Mouse (Mus musculus): ENCODE measurements around the gene Lmx1b. TPM values are rescaled to one million over a fixed set of nuclear protein-coding genes. Genes with fewer than 3 reads are reported as not detected.

Lmx1b gene
- total and polyA plus RNA-seq, 3 experiments, result 0.05 to 1.5 TPM; not detected in 1

DNA sequence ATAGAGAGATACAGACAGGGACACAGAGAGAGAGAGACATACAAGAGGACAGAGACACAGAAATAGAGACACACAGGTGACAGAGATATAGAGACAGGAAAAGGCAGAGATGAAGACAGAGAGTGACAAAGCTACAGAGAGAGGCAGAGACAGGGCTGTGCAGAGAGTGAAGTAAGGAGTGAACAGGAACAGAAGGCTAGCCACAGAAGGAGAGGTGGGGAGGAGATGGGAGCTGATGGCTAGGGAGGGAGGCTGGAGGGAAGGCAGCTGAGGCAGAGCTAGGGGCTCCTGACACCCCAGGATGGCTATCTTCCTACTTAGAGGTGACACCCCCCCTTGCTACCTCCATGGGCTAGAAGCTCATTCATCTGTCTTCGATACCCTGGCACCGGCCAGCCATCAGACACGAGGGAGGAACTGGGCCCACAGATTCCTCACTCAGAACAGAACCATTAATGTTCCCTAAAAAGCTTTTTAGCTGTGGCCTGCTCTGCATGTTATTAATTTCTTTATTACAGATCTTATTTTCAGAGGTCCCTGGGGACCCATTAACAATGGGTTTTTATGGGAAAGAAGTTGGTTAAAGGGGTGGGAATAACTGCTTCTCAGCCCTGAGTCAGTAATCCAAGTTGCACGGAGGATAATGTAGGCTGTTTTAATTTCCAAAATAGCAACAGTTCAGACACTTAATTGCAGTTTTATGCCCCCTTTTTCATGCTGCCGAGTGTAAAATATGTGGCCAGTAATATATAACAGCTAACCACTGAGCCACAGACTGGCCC is 114.8 kb downstream of the Lmx1b start:
- Histone ChIP-seq H3K27me3 (ENCODE audit: insufficient read depth, low read length) (no peaks in the 10 kb centered on the region), H3K36me3 (replicated peaks) (no peaks in the 10 kb centered on the region), H3K9me3 (replicated peaks) (no peaks in the 10 kb centered on the region), H3K4me3 (ENCODE audit: low read depth, low read length) (no peak overlapping the region), H3K4me1 (ENCODE audit: insufficient read depth, low read depth, low read length) (no peaks in the 10 kb centered on the region)
- TF ChIP-seq GATA2 (IDR thresholded peaks at IDR 0.05; ENCODE audit: borderline replicate concordance, low read depth, low read length), result no peak
- TF ChIP-seq POLR2AphosphoS5 (IDR thresholded peaks at IDR 0.05; ENCODE audit: insufficient replicate concordance, low read depth, low read length), result no peak
- no peak for TF ChIP-seq TAL1 (conservative IDR thresholded peaks at IDR 0.05; ENCODE audit: low read depth, low read length)
- no peak for TF ChIP-seq GATA1 (IDR thresholded peaks at IDR 0.05; ENCODE audit: borderline replicate concordance, low read length)
- no peak for TF ChIP-seq CTCF (IDR thresholded peaks at IDR 0.05; ENCODE audit: low read depth, low read length)
- ATAC-seq (ENCODE audit: extremely low read depth, insufficient number of reproducible peaks, low FRiP score, poor library complexity, severe bottlenecking), result no peak
- no peak for DNase-seq (ENCODE audit: low spot score)

DNA sequence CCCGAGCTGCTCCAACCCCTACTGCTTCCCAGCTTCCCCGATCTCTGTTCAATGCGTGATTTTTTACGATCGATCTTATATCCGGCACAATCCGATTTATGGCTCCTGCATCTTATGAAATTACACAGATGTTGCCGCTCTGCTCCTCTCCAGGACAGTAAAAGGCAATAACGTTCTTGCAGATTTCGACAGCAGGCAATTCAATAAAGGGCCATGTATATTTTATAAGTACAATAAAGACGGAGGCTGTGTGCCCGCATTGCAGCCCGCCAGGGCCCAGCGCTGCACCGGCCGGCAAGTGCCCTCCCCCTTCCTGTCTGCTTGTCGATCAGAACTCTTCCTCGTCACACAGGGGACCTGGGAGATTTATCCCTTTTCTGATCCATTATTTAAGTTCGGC is 124.5 kb downstream of the Lmx1b start:
- Histone ChIP-seq H3K4me1 (ENCODE audit: insufficient read depth, low read depth, low read length) (no peaks in the 10 kb centered on the region), H3K4me3 (ENCODE audit: low read depth, low read length) (no peak overlapping the region), H3K9me3 (replicated peaks) (no peaks in the 10 kb centered on the region), H3K27me3 (ENCODE audit: insufficient read depth, low read length) (peaks cover 8% of the 10 kb centered on the region), H3K36me3 (replicated peaks) (no peaks in the 10 kb centered on the region)
- DNase-seq (ENCODE audit: low spot score), result no peak
- no peak for ATAC-seq (ENCODE audit: extremely low read depth, insufficient number of reproducible peaks, low FRiP score, poor library complexity, severe bottlenecking)
- no peak for TF ChIP-seq POLR2AphosphoS5 (IDR thresholded peaks at IDR 0.05; ENCODE audit: insufficient replicate concordance, low read depth, low read length)
- no peak for TF ChIP-seq GATA2 (IDR thresholded peaks at IDR 0.05; ENCODE audit: borderline replicate concordance, low read depth, low read length)
- TF ChIP-seq TAL1 (conservative IDR thresholded peaks at IDR 0.05; ENCODE audit: low read depth, low read length), result no peak
- TF ChIP-seq GATA1 (IDR thresholded peaks at IDR 0.05; ENCODE audit: borderline replicate concordance, low read length), result no peak
- TF ChIP-seq CTCF (IDR thresholded peaks at IDR 0.05; ENCODE audit: low read depth, low read length), result no peak

DNA sequence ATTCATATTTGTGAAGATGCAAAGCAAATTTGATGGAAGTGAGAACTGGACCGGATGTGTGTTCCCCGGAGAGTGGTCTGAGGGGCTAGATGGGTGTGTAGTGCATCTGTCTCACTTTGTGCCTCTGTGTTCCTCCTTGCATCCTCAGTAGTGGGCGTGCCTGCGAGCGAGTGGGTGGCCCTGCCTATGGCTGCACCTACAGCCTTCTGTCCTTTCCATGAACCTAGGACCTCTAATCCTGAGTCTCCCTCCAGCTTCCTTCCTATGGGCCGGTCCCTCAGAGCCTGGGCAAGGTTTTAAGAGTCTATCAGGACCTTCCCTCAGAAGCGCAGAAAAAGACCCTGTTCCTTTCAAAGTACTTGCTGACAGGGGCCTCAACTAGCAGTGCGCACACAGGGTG is 124.9 kb downstream of the Lmx1b start:
- no peaks in the 10 kb centered on the region for H3K36me3 ChIP-seq (replicated peaks)
- no peaks in the 10 kb centered on the region for H3K9me3 ChIP-seq (replicated peaks)
- TF ChIP-seq GATA2 (IDR thresholded peaks at IDR 0.05; ENCODE audit: borderline replicate concordance, low read depth, low read length), result no peak
- TF ChIP-seq TAL1 (conservative IDR thresholded peaks at IDR 0.05; ENCODE audit: low read depth, low read length), result no peak
- no peak for TF ChIP-seq POLR2AphosphoS5 (IDR thresholded peaks at IDR 0.05; ENCODE audit: insufficient replicate concordance, low read depth, low read length)
- TF ChIP-seq CTCF (IDR thresholded peaks at IDR 0.05; ENCODE audit: low read depth, low read length), result no peak
- TF ChIP-seq GATA1 (IDR thresholded peaks at IDR 0.05; ENCODE audit: borderline replicate concordance, low read length), result no peak
- DNase-seq (ENCODE audit: low spot score), result no peak
- no peak for ATAC-seq (ENCODE audit: extremely low read depth, insufficient number of reproducible peaks, low FRiP score, poor library complexity, severe bottlenecking)
- no peaks in the 10 kb centered on the region for H3K4me1 ChIP-seq (ENCODE audit: insufficient read depth, low read depth, low read length)
- no peak overlapping the region for H3K4me3 ChIP-seq (ENCODE audit: low read depth, low read length)
- H3K27me3 ChIP-seq (ENCODE audit: insufficient read depth, low read length), result peaks cover 8% of the 10 kb centered on the region

Other genes starting within 250 kb of the Lmx1b start
- 46.3 and 57.9 TPM in 2 replicates for gene Zbtb34, start 209.2 kb downstream of the Lmx1b start, total RNA-seq (2014; fragmentation: Nextera tagmentation)
- 6.9 and 7.7 TPM in 2 replicates for gene Zbtb34, start 209.2 kb downstream of the Lmx1b start, total RNA-seq (2017)
- gene Zbtb34, start 209.2 kb downstream of the Lmx1b start, polyA plus RNA-seq (2012), result 10.4 and 12.0 TPM in 2 replicates
- gene Zbtb43, start 172.0 kb downstream of the Lmx1b start, total RNA-seq (2014; fragmentation: Nextera tagmentation), result 13.2 and 17.7 TPM in 2 replicates
- gene Zbtb43, start 172.0 kb downstream of the Lmx1b start, total RNA-seq (2017), result 19.9 and 22.6 TPM in 2 replicates
- gene Zbtb43, start 172.0 kb downstream of the Lmx1b start, polyA plus RNA-seq (2012), result 2.0 and 3.6 TPM in 2 replicates
- gene Mvb12b, start 247.4 kb upstream of the Lmx1b start, total RNA-seq (2014; fragmentation: Nextera tagmentation), result 42.4 and 51.4 TPM in 2 replicates
- gene Mvb12b, start 247.4 kb upstream of the Lmx1b start, total RNA-seq (2017), result 7.2 and 10.5 TPM in 2 replicates
- 46.2 and 70.6 TPM in 2 replicates for gene Mvb12b, start 247.4 kb upstream of the Lmx1b start, polyA plus RNA-seq (2012)